Mouse (Mus musculus) heart, embryonic 15.5 days (tissue): ENCODE measurements around the gene Chrna4. TPM values are rescaled to one million over a fixed set of nuclear protein-coding genes. Genes with fewer than 3 reads are reported as not detected.

Source experiments
- ATAC-seq: fragments of 200-750 bp; cut with Nextera tagmentation; replicated peaks from 2 replicates; pipeline ENCODE4 v1.8.0; 2017; ENCODE audit warnings: low read depth, moderate TSS enrichment; ENCODE audit not compliant: insufficient number of reproducible peaks, insufficient read depth, low FRiP score
- H3K27ac ChIP-seq: fragments of 300-500 bp; sonication (generic); 2 replicates; pipeline ENCODE4 v1.5.1; 2015; ENCODE audit warnings: mild to moderate bottlenecking, inconsistent platforms
- H3K27me3 ChIP-seq: fragments of 300-500 bp; sonication (generic); 2 replicates; pipeline ENCODE4 v1.6.1; 2015; ENCODE audit warnings: inconsistent platforms
- H3K36me3 ChIP-seq: fragments of 300-500 bp; sonication (generic); 2 replicates; pipeline ENCODE4 v1.6.1; 2015; ENCODE audit warnings: mild to moderate bottlenecking, inconsistent platforms
- H3K4me1 ChIP-seq: fragments of 300-500 bp; sonication (generic); replicated peaks from 2 replicates; pipeline ENCODE4 v1.6.1; 2015; ENCODE audit warnings: inconsistent platforms
- H3K4me2 ChIP-seq: fragments of 300-500 bp; sonication (generic); 2 replicates; pipeline ENCODE4 v1.6.1; 2015; ENCODE audit warnings: inconsistent platforms, mild to moderate bottlenecking, moderate library complexity
- H3K4me3 ChIP-seq: fragments of 300-500 bp; sonication (generic); 2 replicates; pipeline ENCODE4 v1.5.1; 2015; ENCODE audit warnings: mild to moderate bottlenecking, inconsistent platforms
- H3K9ac ChIP-seq: fragments of 300-500 bp; sonication (generic); 2 replicates; pipeline ENCODE4 v1.6.1; 2015; ENCODE audit warnings: mild to moderate bottlenecking, inconsistent platforms
- H3K9me3 ChIP-seq: fragments of 300-500 bp; sonication (generic); replicated peaks from 2 replicates; pipeline ENCODE4 v1.6.1; 2016; ENCODE audit warnings: inconsistent platforms
- WGBS: fragments of 180-500 bp; shearing (Covaris S2); methylation state at CpG from one replicate; pipeline ENCODE4 v1.1.7; 2015; ENCODE audit warnings: mixed read lengths; 5-methylcytosine and 5-hydroxymethylcytosine counted together
- polyA plus RNA-seq: library from polyadenylated mRNA; unstranded; fragments of >200 nt; fragmentation: Nextera tagmentation; extraction: Ambion mirVana; gene quantifications from 2 replicates; pipeline ENCODE4 v1.2.1, GENCODE M21; 2015

Chrna4 gene
- polyA plus RNA-seq: 0.28 and 0.75 TPM in 2 replicates

- peaks cover 12% of the 10 kb centered on the region for H3K4me1 ChIP-seq
- no peak within 1 kb of the TSS for H3K4me2 ChIP-seq
- peaks cover 67% of the 10 kb centered on the region for H3K27me3 ChIP-seq
- no peak within 1 kb of the TSS for H3K27ac ChIP-seq
- WGBS: 48% methylated on average over 3 of the region's 3 CpGs
- no peak for ATAC-seq
- H3K9me3 ChIP-seq: no peaks in the 10 kb centered on the region
- H3K36me3 ChIP-seq: no peaks in the 10 kb centered on the region
- H3K4me3 ChIP-seq: no peak within 1 kb of the TSS
- no peak within 1 kb of the TSS for H3K9ac ChIP-seq
Observed at GRCm38 (mm10) chr2:181043437-181043836, at the start of gene Chrna4. Gene Chrna4, minus strand, starts transcription at chr2:181043546.

DNA sequence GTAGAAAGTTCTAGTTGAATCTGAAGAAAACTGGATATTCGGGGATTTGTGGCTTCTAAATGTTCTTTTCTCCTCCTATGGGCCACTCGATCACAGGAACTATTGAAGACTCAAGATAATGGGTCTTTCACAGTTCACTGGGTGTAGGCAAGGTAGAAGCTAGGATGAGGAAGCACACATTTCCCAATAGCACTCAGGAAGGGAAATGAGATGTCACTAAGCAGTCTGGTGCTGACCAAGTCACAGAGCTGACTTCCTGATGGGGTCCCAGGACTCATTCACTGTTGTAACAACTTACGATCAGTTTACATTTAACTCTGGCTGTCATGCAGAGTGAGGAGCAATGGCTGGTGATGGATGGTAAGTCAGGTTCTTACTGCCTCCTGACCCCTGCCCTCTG lies 46.8 kb upstream of the Chrna4 start:
- Histone ChIP-seq H3K4me1 (no peaks in the 10 kb centered on the region), H3K27me3 (peaks cover 46% of the 10 kb centered on the region), H3K9me3 (no peaks in the 10 kb centered on the region), H3K4me2 (no peak overlapping the region), H3K36me3 (no peaks in the 10 kb centered on the region), H3K27ac (no peak overlapping the region), H3K4me3 (no peak overlapping the region), H3K9ac (no peak overlapping the region)
- WGBS: 61% methylated on average over 3 of the region's 3 CpGs
- ATAC-seq: no peak

DNA sequence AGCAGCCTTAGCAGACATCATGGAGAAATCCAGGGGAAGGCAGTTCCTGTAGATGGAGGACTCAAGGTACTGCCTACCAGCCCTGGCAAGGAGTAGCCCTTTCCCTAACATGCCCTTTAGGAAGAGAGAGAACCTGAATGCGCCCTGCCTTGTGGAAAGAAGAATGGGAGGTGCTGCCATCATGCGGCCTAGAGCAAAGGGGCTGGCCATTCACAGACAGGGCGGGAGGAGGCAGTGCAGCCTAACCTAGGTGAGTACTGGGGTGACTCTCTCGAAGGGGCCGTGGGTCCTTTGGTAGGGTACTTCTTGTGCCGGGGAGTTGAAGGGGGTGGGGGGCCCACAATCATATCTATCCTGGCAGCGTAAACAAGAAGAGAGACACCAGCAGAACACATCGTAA lies 41.7 kb upstream of the Chrna4 start:
- 54% methylated on average over 8 of the region's 8 CpGs for WGBS
- Histone ChIP-seq H3K27ac (no peak overlapping the region), H3K9ac (no peak overlapping the region), H3K4me3 (no peak overlapping the region), H3K4me2 (no peak overlapping the region), H3K4me1 (peaks cover 4% of the 10 kb centered on the region), H3K9me3 (no peaks in the 10 kb centered on the region), H3K27me3 (peaks cover 25% of the 10 kb centered on the region; the same call in 1 of the 2 replicates), H3K36me3 (no peaks in the 10 kb centered on the region)
- no peak for ATAC-seq

DNA sequence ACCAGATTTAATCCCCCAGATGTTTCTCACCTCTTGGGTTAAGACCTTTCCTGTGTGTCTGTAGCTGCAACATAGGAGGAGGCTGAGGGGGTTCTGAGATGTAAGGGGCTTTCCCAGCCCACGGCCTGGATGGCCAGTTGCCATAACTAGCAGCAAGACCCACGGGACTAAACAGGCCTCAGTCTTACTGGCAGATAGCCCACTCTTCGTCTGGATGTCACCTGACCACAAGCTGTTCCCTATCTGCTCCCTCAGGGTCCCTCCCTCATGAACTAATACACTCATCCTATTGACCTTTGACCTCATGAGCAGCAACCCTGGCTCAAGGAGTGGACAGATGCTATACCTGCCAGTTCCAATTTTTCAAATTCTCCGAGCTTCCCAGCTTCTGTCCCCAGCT lies 40.6 kb upstream of the Chrna4 start:
- H3K9ac ChIP-seq: no peak overlapping the region
- no peak overlapping the region for H3K4me2 ChIP-seq
- H3K9me3 ChIP-seq: no peaks in the 10 kb centered on the region
- H3K36me3 ChIP-seq: no peaks in the 10 kb centered on the region
- H3K27me3 ChIP-seq: peaks cover 25% of the 10 kb centered on the region; the same call in 1 of the 2 replicates
- no peak overlapping the region for H3K27ac ChIP-seq
- 39% methylated on average over 4 of the region's 4 CpGs for WGBS
- no peak overlapping the region for H3K4me3 ChIP-seq
- H3K4me1 ChIP-seq: peaks cover 4% of the 10 kb centered on the region
- no peak for ATAC-seq

DNA sequence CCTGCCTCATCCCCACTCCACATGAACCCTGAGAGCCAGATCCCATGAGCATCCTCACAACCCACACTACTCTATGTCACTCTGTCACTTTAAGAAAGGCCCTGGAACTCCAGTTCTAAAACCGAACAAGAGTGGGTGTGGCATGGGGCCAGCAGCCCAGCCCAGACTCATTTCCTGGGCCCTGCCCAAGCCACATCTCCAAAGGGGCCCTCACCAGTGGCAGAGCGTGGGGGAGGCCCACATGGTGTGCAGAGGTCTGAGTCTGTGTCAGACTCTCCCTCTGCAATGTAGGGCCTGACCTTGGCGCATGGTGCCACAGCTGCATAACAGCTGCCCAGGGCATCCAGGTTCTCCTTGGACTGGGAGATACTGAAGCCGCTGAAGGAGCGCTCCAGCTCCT lies 37.5 kb upstream of the Chrna4 start:
- no peak overlapping the region for H3K4me2 ChIP-seq
- peaks cover 18% of the 10 kb centered on the region for H3K27me3 ChIP-seq
- no peak overlapping the region for H3K27ac ChIP-seq
- H3K36me3 ChIP-seq: no peaks in the 10 kb centered on the region
- H3K9ac ChIP-seq: no peak overlapping the region
- WGBS: 60% methylated on average over 5 of the region's 5 CpGs
- no peak overlapping the region for H3K4me3 ChIP-seq
- peaks cover 4% of the 10 kb centered on the region for H3K4me1 ChIP-seq
- no peaks in the 10 kb centered on the region for H3K9me3 ChIP-seq
- ATAC-seq: no peak

GRCm38 (mm10) chr2:181079518-181079917 lies 36.2 kb upstream of the Chrna4 start:
- Histone ChIP-seq H3K27me3 (peaks cover 25% of the 10 kb centered on the region), H3K27ac (no peak overlapping the region), H3K9ac (no peak overlapping the region), H3K9me3 (no peaks in the 10 kb centered on the region), H3K4me3 (no peak overlapping the region), H3K4me1 (peaks cover 4% of the 10 kb centered on the region), H3K36me3 (no peaks in the 10 kb centered on the region), H3K4me2 (no peak overlapping the region)
- WGBS: 81% methylated on average over 2 of the region's 2 CpGs
- ATAC-seq: no peak

DNA sequence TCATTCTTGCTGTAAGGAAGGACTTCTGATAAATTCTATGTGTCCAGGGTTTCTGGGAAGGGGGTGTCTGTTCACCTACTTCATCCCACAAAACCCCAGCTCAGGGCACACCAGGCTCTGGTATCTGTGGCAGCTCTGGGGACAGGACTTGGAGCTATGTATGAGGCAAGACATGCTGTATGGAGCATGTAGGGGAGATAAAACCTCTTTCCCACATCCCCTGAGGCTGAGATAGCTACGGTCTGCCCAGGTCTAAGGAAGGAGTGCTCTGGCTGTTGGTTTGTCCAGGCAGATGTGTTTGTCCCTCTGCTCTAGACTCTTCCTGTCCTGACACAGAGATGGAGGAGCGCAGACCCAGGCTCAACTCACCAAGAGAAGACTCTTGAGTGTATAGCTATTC lies 35.6 kb upstream of the Chrna4 start:
- H3K4me1 ChIP-seq: peaks cover 4% of the 10 kb centered on the region
- no peak for ATAC-seq
- H3K4me3 ChIP-seq: no peak overlapping the region
- H3K36me3 ChIP-seq: no peaks in the 10 kb centered on the region
- H3K27ac ChIP-seq: no peak overlapping the region
- no peak overlapping the region for H3K4me2 ChIP-seq
- WGBS: 77% methylated on average over 2 of the region's 2 CpGs
- H3K27me3 ChIP-seq: peaks cover 25% of the 10 kb centered on the region
- no peaks in the 10 kb centered on the region for H3K9me3 ChIP-seq
- H3K9ac ChIP-seq: no peak overlapping the region

GRCm38 (mm10) chr2:181075501-181075900 lies 32.2 kb upstream of the Chrna4 start:
- H3K4me3 ChIP-seq: no peak overlapping the region
- ATAC-seq: no peak
- no peak overlapping the region for H3K9ac ChIP-seq
- no peaks in the 10 kb centered on the region for H3K4me1 ChIP-seq
- 77% methylated on average over 12 of the region's 12 CpGs for WGBS
- no peak overlapping the region for H3K27ac ChIP-seq
- H3K4me2 ChIP-seq: no peak overlapping the region
- peaks cover 29% of the 10 kb centered on the region; the same call in 1 of the 2 replicates for H3K27me3 ChIP-seq
- H3K36me3 ChIP-seq: no peaks in the 10 kb centered on the region
- no peaks in the 10 kb centered on the region for H3K9me3 ChIP-seq

GRCm38 (mm10) chr2:181072403-181072714 lies 29.0 kb upstream of the Chrna4 start:
- Histone ChIP-seq H3K36me3 (no peaks in the 10 kb centered on the region), H3K27me3 (peaks cover 40% of the 10 kb centered on the region), H3K4me2 (no peak overlapping the region), H3K9me3 (no peaks in the 10 kb centered on the region), H3K9ac (no peak overlapping the region), H3K27ac (no peak overlapping the region), H3K4me1 (no peaks in the 10 kb centered on the region), H3K4me3 (no peak overlapping the region)
- no peak for ATAC-seq
- WGBS: 0% methylated on average over 1 of the region's 1 CpGs

GRCm38 (mm10) chr2:181071706-181072402 lies 28.5 kb upstream of the Chrna4 start:
- Histone ChIP-seq H3K4me2 (no peak overlapping the region), H3K4me3 (no peak overlapping the region), H3K9ac (no peak overlapping the region), H3K27ac (no peak overlapping the region), H3K4me1 (no peaks in the 10 kb centered on the region), H3K27me3 (peaks cover 40% of the 10 kb centered on the region), H3K9me3 (no peaks in the 10 kb centered on the region), H3K36me3 (no peaks in the 10 kb centered on the region)
- ATAC-seq: no peak
- WGBS: 50% methylated on average over 7 of the region's 7 CpGs

DNA sequence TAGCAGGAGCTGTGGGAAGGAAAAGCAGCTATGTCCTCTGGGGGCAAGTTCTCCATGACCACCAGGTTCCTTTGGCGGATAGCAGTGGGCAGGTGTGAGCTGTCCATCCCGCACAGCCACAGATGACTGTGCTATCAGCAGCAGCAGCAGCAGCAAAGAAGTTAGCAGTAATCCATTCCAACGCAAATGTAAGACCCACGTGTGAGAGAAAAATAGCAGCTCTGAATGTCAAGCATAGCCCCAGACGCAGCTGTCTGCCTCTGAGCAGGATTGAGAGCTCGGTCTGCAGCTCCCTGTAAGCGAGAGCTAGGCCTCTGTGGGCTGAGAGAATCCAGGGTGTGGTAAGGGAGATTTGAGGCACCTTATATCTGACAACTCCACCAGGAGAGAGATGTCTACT lies 26.8 kb upstream of the Chrna4 start:
- H3K27ac ChIP-seq: no peak overlapping the region
- no peak overlapping the region for H3K4me3 ChIP-seq
- 38% methylated on average over 7 of the region's 7 CpGs for WGBS
- no peaks in the 10 kb centered on the region for H3K9me3 ChIP-seq
- H3K4me1 ChIP-seq: no peaks in the 10 kb centered on the region
- peaks cover 31% of the 10 kb centered on the region for H3K27me3 ChIP-seq
- H3K9ac ChIP-seq: no peak overlapping the region
- H3K36me3 ChIP-seq: no peaks in the 10 kb centered on the region
- ATAC-seq: no peak
- H3K4me2 ChIP-seq: no peak overlapping the region

DNA sequence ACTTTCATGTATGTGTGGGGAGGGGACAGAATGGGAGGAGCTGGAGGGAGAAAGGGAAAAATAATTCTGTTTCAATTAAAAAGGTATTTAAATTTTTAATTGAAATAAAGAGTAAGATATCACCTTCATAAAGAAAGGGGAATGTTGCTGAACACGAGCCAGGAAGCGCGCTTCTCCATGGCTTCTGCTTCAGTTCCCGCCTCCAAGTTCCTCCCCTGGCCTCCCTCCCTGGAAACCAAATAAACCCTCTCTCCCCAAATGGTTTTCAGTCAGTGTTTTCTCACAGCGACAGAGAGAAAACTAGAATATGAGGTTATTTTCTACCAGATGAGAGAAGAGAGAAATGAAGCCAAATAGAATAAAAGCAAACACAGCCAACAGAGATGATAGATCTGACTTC lies 25.2 kb upstream of the Chrna4 start:
- H3K9ac ChIP-seq: no peak overlapping the region
- H3K4me2 ChIP-seq: no peak overlapping the region
- H3K4me3 ChIP-seq: no peak overlapping the region
- H3K36me3 ChIP-seq: no peaks in the 10 kb centered on the region
- no peaks in the 10 kb centered on the region for H3K4me1 ChIP-seq
- H3K9me3 ChIP-seq: no peaks in the 10 kb centered on the region
- no peak overlapping the region for H3K27ac ChIP-seq
- WGBS: 69% methylated on average over 5 of the region's 5 CpGs
- ATAC-seq: no peak
- H3K27me3 ChIP-seq: peaks cover 34% of the 10 kb centered on the region
